Mouse (Mus musculus) bone marrow, adult 2 months (tissue): Measurements from ENCODE around the gene Prdm16.

Experiments
- CTCF ChIP-seq: fragments of 200-500 bp; IDR thresholded peaks from 2 replicates; pipeline ENCODE4 v1.5.1; 2011; ENCODE audit warnings: low read length, control low read depth; ENCODE audit not compliant: control insufficient read depth, insufficient read depth
- POLR2A ChIP-seq: fragments of 200-500 bp; IDR thresholded peaks from 2 replicates; pipeline ENCODE4 v1.6.1; 2011; ENCODE audit warnings: low read depth, mild to moderate bottlenecking, control low read depth, low read length, borderline replicate concordance; ENCODE audit not compliant: control insufficient read depth

DNA sequence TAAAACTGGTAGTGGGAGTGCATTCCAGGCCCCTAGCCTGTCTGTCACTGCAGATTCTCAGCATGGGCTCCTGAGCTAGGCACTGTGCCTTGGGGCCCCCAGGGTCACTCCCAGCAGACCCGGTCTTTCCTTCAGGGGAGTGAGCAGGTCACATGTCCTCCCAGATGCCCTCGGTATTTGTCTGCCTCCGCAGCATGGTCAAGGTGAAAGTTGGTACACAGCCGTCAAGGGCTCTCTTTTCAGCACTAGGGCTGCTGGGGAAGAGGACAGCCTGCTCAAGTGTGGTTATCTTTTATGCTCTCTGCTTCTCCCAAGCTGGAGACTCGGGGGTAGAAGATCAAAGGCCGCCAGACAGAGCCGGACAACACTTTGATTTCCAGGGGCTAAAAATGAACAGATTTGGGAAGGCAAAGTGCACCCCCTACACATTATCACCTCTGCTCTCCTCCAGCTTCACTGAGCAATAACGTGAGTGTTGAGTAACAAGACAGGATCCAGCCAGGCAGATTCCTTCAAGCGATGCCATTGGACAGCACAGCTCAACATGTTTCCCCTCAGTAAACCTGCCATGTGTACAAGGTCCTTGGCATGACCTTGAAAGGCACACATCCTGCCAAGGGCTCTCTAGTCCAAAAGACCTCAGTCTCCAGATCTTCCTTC, 193.9 kb downstream of the Prdm16 start:
- TF ChIP-seq CTCF (no peak), POLR2A (no peak)
